Mouse (Mus musculus) heart, postnatal 14 days (tissue): Measurements from ENCODE around the gene Polk. TPM values are rescaled to one million over a fixed set of nuclear protein-coding genes. Genes with fewer than 3 reads are reported as not detected.

Experiments
- DNase-seq, 2 experiments: peaks; one replicate each; pipeline ENCODE4 v3.0.0; 2021 to 2022
- intact Hi-C: fragments of 180-260 bp; cut with DNase I; formaldehyde crosslinking; loops from one replicate; pipeline ENCODE4 v1.15.1; 2025
- total RNA-seq, 2 experiments: library from RNA; stranded (reverse); gene quantifications; 2 replicates each; pipeline ENCODE4 v1.2.3; 2021

Polk gene
- total RNA-seq, 2 experiments from 2014 or later, result 5.5 to 6.4 TPM

DNA sequence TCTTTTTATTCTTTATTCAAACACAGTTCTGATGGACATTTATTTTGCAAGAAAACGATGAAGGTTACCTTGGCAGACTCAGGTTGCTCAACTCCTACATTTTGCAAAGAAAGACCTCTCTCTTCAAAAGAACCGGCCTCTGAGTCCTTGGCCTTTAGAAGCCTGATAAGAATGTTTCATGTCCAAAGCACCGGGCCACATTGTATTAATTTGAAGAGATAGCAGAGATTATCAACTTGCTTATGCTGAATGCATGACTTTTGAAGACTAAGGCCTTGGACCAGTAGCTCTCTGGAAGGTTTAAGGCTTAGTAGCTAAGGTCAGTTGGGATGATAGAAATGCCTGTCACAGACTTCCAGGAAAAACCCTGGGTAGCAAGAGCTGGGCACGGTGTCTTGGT lies 65.2 kb downstream of the Polk start:
- no peak for DNase-seq
- intact Hi-C loops, result no loop called here

DNA sequence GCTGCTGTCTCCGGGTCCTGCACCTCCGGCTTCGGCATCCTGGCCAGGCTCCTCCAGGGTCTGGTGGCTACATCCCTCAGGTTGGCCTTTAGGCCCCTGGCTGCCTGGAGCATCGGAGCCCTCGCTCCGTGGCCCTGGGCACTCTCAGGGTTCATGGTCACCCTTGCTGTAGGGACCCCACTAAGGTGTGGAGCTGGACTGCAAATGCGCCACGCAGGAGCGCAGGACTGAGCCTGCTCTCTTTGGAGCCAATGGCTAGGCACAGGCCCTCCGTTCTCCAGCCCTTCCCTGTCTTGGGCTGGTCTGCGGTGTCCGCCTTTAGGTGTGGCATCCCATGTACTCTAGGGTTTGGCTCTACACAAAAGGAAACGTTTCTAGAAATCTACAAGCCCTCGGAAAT lies 71.4 kb downstream of the Polk start, which contains the start of gene Ankdd1b:
Ankdd1b (minus strand) TSS at position 242 of the 400 bp plus-strand sequence.
- intact Hi-C loops, result no loop called here
- no peak for DNase-seq

DNA sequence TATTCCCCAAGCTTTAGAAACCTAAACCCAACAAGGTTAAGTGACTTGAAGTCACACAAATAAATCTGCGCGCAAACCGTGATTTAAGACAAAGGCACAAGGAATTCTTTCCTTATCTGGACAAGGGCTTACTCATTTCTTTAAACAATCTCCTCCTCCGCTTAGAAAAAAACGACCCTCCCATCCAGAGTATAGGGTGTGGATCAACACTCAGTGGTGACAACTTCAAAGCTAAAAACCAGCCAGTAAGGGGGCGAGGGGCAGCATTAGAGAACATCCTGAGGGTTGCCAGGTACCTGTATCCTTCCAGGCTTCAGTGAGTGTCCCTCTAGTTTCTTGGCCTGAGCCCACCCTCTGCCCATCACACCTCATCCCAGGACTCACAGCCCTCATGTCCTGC lies 71.8 kb downstream of the Polk start:
- DNase-seq, result no peak
- intact Hi-C loops, result no loop called here

DNA sequence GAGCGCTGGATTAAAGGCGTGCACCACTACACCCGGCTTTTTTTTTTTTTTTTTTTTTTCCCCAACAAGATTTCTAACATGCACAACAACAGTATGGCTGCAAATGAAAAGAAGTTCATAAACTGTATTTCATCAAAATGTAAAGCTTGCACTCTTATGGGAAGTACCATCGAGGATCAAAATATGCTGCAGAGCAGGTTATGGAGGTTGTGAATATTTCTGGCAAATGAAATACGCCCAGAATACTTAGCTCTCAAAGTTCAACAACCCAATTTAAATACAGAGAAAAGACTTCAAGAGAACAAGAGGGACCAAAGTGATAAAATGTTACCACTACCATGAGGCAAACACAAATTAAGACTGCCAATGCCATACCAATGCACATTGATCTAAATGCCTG lies 73.7 kb downstream of the Polk start:
- DNase-seq, result no peak
- intact Hi-C loops, result no loop called here

DNA sequence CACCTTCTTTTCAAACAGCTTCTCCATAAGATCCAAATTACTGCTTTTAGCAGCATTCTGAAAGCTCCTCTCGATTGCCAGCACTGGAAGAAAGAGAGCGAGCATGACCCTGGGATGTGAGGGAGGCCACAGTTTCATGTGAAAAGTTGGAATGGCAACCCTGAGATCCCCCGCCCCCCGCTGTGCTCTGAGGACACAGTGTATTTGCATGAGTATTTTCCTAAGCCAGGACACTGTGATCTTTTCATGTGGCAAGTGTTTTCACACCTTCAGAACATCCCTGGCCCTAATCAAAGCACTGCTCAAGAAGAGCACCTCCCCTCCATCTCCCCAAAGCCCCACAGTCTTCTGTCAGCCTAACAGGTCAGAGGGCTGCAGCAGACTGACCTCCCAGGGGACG lies 77.1 kb downstream of the Polk start:
- intact Hi-C loops, result no loop called here

DNA sequence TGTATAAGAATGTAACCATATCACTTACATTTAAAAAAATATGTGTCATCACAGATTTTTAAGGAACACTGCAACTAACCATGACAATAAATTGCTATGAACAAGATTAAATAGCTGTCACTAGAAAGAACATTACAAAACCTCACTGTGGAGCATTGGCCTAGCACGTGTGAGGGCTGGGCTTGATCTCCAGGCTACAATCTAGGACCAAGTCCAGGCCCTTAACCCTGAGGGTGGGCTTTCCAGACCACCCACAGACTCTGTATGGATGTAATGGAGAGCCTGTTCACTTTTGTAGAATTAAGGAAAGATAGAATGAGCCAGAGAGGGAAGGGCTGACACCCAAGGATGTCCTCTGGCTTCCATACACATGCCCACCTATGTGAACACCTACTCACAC lies 79.7 kb downstream of the Polk start:
- no peak for DNase-seq
- intact Hi-C loops, result no loop called here

More for the DNA sequence above, 77.1 kb downstream of the Polk start:
- DNase-seq, result no peak

DNA sequence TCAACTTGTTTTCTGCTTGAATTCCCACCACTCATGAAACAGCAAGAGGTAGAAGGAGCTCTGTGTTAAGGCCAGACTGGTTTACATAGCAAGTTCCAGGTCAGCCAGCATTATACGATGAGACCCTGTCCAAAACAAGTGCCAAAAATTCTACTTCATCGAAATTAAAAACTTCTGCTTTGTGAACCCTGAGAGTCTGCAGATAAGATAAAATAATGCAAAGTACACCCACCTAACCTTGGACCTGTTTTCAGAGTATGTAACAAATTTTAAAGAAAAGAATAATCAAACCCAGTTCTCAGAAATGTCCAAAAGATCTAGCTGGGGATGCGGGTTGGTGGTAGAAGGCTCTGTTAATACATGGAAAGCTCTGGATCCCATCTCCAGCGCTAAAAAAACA lies 83.8 kb downstream of the Polk start:
- DNase-seq, result no peak
- intact Hi-C loops, result no loop called here

DNA sequence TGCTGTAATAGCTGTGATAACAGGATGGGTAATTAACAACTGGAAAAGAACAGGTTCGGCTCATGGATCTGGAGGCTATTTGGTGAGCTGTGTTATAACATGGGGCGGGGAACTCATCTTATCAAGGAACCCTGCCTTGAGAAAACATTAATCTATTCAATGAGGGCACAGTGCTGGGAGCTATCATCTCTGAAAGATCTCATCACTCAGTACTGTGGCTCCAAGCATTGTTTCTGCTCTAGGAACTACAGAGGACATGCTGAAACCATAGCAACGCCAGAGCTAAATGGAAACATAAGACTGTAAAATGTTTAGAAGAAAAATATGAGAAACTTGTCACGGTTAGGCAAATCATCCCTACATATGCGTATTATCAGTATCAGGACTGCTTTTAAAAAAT lies 84.4 kb downstream of the Polk start:
- no peak for DNase-seq
- intact Hi-C loops, result no loop called here

DNA sequence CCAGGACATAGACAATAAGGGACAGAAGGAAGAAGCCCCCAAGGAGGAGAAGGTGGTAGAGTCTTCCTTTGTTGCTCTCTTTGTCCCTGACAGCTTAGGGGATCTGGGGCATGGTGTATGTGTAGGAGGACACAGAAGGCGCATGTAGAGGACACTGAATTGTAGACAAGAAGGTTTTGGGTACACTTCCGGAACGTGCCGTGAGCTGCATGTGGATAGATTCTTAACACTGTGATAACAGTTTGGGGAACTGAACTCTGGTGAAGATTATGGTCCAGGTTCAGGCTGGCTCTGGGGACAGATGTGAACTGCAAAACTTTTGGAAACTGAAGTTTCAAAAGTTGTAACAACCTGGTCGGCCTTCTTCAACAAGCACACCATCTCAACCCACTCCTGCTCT lies 84.8 kb downstream of the Polk start:
- no peak for DNase-seq
- intact Hi-C loops, result no loop called here

DNA sequence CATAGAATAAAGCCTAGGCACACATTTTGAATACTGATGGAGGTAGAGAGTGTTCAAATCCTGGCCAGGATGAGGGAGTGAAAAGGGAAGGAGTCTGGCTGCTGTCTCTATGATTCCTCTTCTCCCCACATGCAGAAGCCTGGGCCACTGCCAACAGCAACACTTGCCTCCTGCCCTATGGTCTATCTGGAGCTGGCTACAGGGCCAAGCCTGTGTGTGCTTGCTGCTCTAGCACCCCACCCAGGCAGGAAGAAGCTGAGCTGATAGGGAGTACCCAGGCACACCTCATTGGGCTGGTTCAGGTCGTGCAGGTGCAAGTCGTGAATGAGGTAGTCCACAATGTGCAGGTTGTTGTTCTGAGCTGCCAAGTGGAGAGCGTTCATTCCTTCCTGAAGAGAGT lies 88.1 kb downstream of the Polk start:
- intact Hi-C loops, result no loop called here
- peak; percentile 31 to 36 for DNase-seq

DNA sequence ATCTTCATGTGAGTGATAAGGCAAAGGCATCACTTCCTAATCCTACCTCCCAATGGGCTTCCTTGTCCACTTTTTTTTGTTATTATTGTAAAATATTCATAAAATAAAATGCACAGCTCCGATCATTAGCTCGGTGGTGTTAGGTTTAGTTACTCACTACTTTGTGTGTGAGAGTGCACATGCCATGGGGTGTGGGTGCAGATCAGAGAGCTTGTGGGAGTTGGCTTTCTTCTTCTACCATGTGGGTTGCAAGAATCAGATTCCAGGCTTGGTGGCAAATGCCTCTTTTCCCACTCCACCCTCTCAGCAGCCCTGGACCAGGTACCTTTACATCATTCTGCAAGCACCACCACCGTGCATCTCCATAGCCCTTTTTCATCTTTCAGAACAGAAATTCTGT lies 89.8 kb downstream of the Polk start:
- intact Hi-C loops, result no loop called here
- DNase-seq, result no peak

DNA sequence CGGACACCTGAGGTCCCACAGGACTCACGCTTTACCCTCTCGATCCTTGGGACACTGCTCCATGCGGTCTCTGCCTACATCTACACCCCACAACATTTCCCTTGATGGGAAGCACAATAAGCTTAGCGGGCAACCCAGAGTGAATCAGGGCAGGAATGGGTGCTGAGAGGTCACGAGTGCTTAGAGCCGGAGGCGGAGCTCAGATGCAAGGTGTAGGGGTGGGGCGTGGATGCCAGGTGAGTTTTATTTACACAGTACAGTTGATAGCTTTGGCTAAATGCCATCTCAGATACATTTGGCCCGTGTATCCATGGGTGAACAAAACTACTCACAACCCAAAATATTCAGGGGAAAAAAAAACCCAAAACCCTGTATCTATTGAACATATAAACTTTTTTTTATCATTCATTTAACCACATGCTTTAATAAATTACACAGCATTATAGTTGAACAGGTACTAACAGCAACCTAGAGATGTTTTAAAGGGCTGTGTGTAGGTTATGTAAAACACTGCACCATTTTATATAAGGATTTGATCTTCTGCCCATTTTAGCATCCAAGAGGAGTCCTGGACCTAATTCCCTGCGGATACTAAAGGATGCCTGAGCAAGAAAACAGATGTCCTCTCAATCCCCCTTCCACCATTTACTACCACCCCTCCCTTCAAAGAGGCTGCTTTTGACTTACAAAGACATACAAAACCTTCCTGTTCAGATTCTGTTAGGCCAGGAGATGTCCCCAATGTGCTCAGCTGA lies 90.8 kb downstream of the Polk start:
- intact Hi-C loops, result no loop called here
- no peak for DNase-seq

DNA sequence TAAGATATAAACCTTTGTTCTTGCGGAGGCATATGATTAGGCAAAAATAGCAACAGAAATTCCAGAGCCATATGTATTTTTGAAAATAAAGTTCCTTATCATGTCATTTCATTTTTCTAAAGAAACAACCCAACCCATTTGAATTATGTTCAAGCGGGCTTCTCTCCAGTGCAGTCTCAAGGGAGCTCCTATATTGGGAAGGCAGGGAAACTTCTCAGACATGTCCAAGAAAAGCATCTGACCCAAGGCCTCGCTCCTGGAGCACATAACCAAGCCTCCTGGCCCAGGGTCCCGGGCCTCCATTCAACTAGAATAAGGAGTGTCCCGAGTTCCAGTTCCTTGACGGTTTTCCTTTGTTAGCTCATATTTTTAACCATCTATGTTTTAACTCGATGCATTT lies 91.5 kb downstream of the Polk start:
- DNase-seq, result peak; percentile 31 to 49
- intact Hi-C loops, result no loop called here

DNA sequence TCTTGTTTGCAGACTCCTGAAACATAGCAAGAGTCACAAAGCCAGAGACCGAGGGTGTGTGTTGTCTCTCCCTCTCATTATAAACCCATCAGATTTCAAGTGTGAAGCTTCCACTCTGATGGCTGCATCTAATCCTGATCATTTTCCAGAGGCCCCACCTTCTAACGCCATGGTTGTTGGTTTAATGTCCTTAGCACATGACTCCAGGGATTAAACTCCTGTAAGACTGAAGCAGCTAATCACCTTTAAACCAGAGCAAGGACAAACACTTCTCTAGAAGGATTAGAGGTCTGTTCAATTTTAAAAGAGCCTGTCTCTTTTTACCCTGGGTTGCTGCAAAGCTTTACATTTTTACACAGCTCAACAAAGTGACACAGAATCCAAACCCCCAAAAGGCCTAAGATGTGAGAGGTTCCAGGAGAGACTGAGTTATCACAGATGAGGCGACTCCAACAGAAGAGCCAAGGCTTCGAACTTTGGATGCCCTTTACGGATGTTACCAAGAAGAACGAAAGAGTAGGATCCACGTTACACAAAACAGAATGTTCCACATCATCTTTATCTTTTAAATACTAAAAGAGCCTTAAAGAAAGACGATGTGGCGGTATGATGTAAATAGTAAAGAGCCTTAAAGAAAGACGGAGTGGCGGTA lies 92.0 kb downstream of the Polk start:
- intact Hi-C loops, result no loop called here
- no peak for DNase-seq

DNA sequence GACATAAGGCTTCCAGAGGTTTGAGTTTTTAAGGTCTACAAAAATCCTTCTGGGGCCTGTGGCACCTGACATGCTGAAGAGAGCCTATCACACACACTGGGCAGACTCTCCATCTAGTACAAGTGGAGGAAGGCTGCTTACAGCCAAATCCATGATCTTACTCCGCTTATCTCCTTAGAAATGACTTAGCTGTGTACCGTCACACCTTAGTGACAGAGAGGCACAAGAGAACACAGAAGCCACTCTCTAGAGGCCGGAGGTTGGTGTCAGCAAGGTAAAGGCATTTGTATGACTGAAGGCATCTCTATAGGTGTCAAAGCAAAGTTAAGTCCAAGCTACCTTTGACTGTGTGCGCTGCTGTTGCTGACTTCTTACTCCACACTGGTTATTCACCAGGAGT lies 101.9 kb downstream of the Polk start:
- intact Hi-C loops, result no loop called here
- DNase-seq, result no peak

DNA sequence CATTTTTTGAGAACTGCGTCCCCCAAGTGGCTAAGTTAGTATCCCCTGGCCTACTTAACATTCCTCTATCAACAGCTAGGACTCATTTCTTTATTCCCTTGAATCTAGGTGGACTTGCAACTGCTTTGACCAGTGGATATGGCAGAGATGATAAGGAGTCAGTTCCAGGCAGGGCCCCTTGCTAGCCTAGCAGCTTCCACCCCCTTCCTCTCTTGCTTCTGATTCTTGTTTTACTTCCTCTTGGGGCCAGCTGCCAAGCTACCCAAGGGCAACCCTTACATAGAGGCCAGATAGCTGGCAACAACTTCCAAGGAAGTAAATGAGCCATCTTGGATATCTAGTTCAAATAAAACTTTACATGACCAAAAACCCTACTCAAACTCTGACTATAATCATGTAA lies 105.5 kb downstream of the Polk start:
- no peak for DNase-seq
- intact Hi-C loops, result loop anchor here (5.0 kb wide), 1 partner anchor 55 kb away; the partner anchor contains the start of gene Gm17622

DNA sequence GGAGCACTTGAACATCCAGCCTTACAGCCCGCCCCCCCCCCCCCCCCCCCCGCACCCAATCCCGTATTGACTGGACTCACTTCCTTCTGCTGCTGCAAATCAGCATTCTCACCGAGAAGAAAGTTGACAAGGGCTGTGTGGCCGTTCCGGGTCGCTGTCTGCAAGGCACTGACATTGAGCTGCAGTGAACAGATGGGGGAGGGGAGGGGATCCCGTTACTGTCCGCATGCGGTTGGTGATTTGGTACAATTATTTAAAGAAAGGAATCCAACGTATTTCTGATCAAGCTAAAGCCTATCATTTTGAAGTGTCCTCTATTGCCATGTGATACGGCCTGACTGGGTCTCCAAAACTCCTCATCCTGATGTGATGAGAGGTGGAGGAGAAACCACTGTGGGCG lies 106.6 kb downstream of the Polk start:
- DNase-seq, result peak; percentile 34 to 55
- intact Hi-C loops, result loop anchor here (5.0 kb wide), 1 partner anchor 57 kb away; the partner anchor contains the start of gene Gm17622

DNA sequence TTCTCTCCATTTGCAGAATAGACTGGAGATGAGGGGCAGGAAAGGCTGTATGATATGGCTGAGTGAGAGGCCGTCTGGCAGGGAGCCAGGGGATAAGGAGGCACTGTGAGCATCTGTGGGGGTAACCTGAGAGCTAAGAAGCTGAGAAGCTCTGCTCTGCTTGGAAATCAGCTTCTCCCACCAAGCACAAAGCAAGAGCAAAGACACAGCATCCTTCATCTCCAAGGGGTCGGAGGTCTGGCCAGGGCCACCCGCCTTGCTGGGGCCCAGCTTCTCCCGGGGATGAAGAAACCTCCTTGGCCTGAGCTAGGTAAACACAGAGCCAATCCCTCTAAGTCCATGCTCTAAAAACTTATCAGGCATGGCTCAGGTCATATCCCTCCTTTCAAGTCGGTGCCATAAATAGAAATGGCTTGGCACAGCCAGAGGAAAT lies 107.5 kb downstream of the Polk start:
- peak; percentile 12 to 29 for DNase-seq
- intact Hi-C loops, result loop anchor here (1.0 to 5.0 kb wide), 2 partner anchors 57 to 108 kb away; partner anchors contain the start of gene Gm17622

DNA sequence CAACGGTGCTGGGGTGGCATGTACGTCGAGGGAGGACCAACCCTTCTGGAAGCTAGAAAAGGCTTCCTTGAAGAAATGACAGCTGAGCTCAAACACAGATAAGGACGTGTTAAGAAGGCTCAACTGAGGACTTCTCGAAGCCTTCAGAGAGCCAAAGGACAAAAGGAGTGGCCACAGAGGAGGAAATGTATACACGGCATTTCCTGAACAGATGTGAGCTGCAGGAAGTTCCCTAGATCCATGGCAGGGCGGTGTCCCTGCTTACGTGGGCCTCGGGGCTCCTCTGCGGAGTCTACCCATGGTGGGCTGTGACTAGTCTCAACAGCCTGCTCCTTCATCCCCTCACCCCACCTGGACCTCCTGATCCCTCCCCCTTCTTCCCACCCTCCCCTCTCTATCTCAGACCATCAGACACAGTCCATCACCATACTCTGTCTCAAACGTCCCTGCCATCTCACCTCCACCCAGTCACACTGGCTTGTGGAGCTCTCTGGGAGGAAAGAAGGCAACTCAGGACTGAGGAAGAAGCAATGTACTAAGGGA lies 108.7 kb downstream of the Polk start:
- intact Hi-C loops, result loop anchor here (1.0 kb wide), 1 partner anchor 110 kb away; no protein-coding TSS in a partner anchor
- DNase-seq, result no peak

DNA sequence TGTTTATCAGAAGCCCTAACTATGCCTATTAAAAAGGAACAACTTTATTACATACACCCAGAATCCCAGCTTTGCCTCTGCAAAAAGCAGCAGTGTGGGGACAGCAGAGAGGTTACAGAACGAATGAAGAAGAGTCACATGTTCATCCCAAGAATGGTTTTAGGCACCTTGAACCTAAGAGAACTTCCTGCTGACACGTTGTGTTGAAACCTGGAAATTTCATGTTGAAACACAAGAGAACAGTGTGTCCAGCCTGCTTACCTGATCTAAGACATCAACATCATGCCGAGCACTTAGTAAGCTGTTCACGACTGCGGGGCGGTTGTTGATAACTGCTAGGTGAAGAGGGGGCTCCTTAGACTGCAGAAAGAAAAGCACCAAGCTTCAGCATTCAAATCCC lies 109.3 kb downstream of the Polk start:
- intact Hi-C loops, result no loop called here
- no peak for DNase-seq

DNA sequence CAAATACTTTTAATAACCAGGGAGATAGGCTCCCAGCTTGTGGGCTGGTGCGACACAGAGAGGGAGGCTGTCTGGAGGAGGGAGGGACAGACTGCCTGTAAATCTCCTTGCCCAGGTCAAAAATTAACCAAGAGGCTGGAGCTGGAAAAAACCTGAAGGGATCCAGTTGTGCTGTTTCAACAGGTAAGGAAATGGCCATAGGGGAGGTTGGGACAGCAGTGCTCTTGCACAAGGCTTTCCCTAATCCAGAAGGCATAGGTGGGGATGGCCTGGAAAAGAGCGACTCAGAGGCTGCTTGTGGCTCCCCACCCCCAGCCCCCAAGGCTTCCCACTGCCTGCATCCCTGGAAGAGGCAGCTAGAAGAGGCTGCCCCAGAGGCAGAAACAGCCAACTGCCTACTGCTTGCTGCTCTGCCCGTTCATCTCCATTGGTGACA lies 110.0 kb downstream of the Polk start:
- no peak for DNase-seq
- intact Hi-C loops, result no loop called here
